Mouse (Mus musculus): Measurements from ENCODE around the gene Slc7a3. TPM values are rescaled to one million over a fixed set of nuclear protein-coding genes. Genes with fewer than 3 reads are reported as not detected.
A peak's percentile ranks its signal among the peaks of the same experiment; 100 is the strongest.
"Not testable (repeated sequence)": the region's sequence is repeated elsewhere in the genome, so short reads cannot be mapped to it uniquely, and the experiment has no call there.

Slc7a3 gene
- 14.8 and 22.7 TPM in 2 replicates for total RNA-seq (2014; rRNA removed)
- 10.9 and 18.3 TPM in 2 replicates for polyA plus RNA-seq (2015; fragmentation: Nextera tagmentation; extraction: Ambion mirVana)

DNA sequence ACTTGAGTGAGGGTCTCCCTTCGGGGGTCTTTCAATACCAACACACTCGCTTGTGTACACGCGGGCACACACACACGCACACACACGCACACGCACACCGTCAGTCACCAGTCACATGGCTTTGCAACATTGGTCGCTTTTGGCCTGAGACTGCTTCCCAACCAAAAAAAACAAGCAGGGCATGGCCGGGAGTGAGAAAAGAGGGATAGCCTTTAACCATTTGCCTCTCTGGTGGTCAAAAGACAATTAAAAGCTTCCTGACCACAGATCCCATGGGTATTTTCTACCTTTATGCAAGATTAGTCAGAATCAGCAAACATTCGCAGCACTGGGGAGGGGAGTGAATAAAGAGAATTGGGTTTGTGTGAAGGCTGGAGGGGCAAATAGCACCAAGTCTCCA is at the start of gene Slc7a3:
Slc7a3 (minus strand) TSS at position 101 of the 400 bp plus-strand sequence.
- H3K27ac ChIP-seq (ENCODE audit: low read depth, low read length) = no peak within 1 kb of the TSS
- peak within 1 kb of the TSS; percentile 35 for H3K4me3 ChIP-seq (ENCODE audit: low read depth, low read length)
- no peak for ATAC-seq
- H3K27me3 ChIP-seq (ENCODE audit: insufficient read depth, low read length) = no peaks in the 10 kb centered on the region
- 0 out of 2 replicates have a peak within 1 kb of the TSS, but pooled peaks have one; percentile 22 for H3K9ac ChIP-seq
- no peaks in the 10 kb centered on the region for H3K4me1 ChIP-seq (ENCODE audit: insufficient read depth)
- no peaks in the 10 kb centered on the region for H3K9me3 ChIP-seq (ENCODE audit: low read length)
- TF ChIP-seq CTCF (IDR thresholded peaks at IDR 0.05; ENCODE audit: low read depth) = no peak
- WGBS = 36% methylated on average over 11 of the region's 11 CpGs
- peak within 1 kb of the TSS; percentile 49 for H3K4me2 ChIP-seq (ENCODE audit: low read depth)
- H3K36me3 ChIP-seq (ENCODE audit: insufficient read depth) = no peaks in the 10 kb centered on the region
- DNase-seq = no peak

GRCm38 (mm10) chrX:101131992-101132791 is 46.4 kb upstream of the Slc7a3 start:
- H3K27me3 ChIP-seq (ENCODE audit: insufficient read depth, low read length) = no peaks in the 10 kb centered on the region
- no peak overlapping the region; the same call in 1 of the 2 replicates for H3K27ac ChIP-seq (ENCODE audit: low read depth, low read length)
- DNase-seq (peak; percentile 68), ATAC-seq (peak; percentile 68)
- no peaks in the 10 kb centered on the region for H3K4me1 ChIP-seq (ENCODE audit: insufficient read depth)
- peak; percentile 68 for TF ChIP-seq CTCF (IDR thresholded peaks at IDR 0.05; ENCODE audit: low read depth)
- H3K9me3 ChIP-seq (ENCODE audit: low read length) = no peaks in the 10 kb centered on the region
- no peak overlapping the region for H3K9ac ChIP-seq
- peak overlapping the region; percentile 23 for H3K4me2 ChIP-seq (ENCODE audit: low read depth)
- 33% methylated on average over 12 of the region's 12 CpGs for WGBS
- H3K4me3 ChIP-seq (ENCODE audit: low read depth, low read length) = peak overlapping the region; percentile 11; the same call in 1 of the 2 replicates
- no peaks in the 10 kb centered on the region for H3K36me3 ChIP-seq (ENCODE audit: insufficient read depth)

DNA sequence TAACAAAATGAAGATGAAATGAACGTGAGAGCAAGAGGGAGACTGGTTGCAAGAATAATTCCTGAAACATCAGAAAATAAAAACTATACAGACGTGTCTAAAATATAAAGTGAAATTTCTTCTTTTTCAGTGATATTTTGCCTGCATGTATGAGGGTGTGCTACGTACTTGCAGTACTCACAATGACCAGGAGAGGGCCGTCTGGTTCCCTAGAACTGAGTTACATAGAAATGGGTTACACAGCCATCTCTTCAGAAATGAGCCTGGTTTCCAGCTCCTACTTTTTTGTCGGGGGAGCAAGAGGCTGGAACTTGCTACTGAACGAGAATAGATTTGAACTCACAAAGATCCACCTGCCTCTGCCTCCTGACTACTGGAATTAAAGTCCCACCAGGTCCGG is 45.2 kb upstream of the Slc7a3 start:
- Histone ChIP-seq H3K4me3 (ENCODE audit: low read depth, low read length) (no peak overlapping the region), H3K36me3 (ENCODE audit: insufficient read depth) (no peaks in the 10 kb centered on the region), H3K9ac (no peak overlapping the region), H3K27ac (ENCODE audit: low read depth, low read length) (no peak overlapping the region), H3K27me3 (ENCODE audit: insufficient read depth, low read length) (no peaks in the 10 kb centered on the region), H3K9me3 (ENCODE audit: low read length) (no peaks in the 10 kb centered on the region), H3K4me2 (ENCODE audit: low read depth) (no peak overlapping the region), H3K4me1 (ENCODE audit: insufficient read depth) (no peaks in the 10 kb centered on the region)
- WGBS = 30% methylated on average over 7 of the region's 7 CpGs
- ATAC-seq (peak; percentile 76; the same call in 1 of the 2 replicates), DNase-seq (peak; percentile 83)
- TF ChIP-seq CTCF (IDR thresholded peaks at IDR 0.05; ENCODE audit: low read depth) = peak; percentile 76

GRCm38 (mm10) chrX:101128559-101128958 is 42.7 kb upstream of the Slc7a3 start:
- DNase-seq (no peak), ATAC-seq (no peak)
- no peak overlapping the region for H3K9ac ChIP-seq
- no peak overlapping the region for H3K4me2 ChIP-seq (ENCODE audit: low read depth)
- H3K4me1 ChIP-seq (ENCODE audit: insufficient read depth) = no peaks in the 10 kb centered on the region
- no peaks in the 10 kb centered on the region for H3K36me3 ChIP-seq (ENCODE audit: insufficient read depth)
- no peaks in the 10 kb centered on the region for H3K9me3 ChIP-seq (ENCODE audit: low read length)
- H3K27ac ChIP-seq (ENCODE audit: low read depth, low read length) = no peak overlapping the region
- no peak overlapping the region for H3K4me3 ChIP-seq (ENCODE audit: low read depth, low read length)
- no peaks in the 10 kb centered on the region for H3K27me3 ChIP-seq (ENCODE audit: insufficient read depth, low read length)
- TF ChIP-seq CTCF (IDR thresholded peaks at IDR 0.05; ENCODE audit: low read depth) = no peak
- WGBS = 63% methylated on average over 2 of the region's 2 CpGs

- Histone ChIP-seq H3K4me3 (ENCODE audit: low read depth, low read length) (no peak overlapping the region), H3K9me3 (ENCODE audit: low read length) (no peaks in the 10 kb centered on the region), H3K9ac (no peak overlapping the region), H3K36me3 (ENCODE audit: insufficient read depth) (no peaks in the 10 kb centered on the region), H3K27me3 (ENCODE audit: insufficient read depth, low read length) (no peaks in the 10 kb centered on the region), H3K4me1 (ENCODE audit: insufficient read depth) (no peaks in the 10 kb centered on the region), H3K4me2 (ENCODE audit: low read depth) (no peak overlapping the region), H3K27ac (ENCODE audit: low read depth, low read length) (no peak overlapping the region)
- no peak for DNase-seq
- no peak for ATAC-seq
- TF ChIP-seq CTCF (IDR thresholded peaks at IDR 0.05; ENCODE audit: low read depth) = no peak
- 71% methylated on average over 2 of the region's 2 CpGs for WGBS
Measured at GRCm38 (mm10) chrX:101126977-101127376, 41.2 kb upstream of the Slc7a3 start.

DNA sequence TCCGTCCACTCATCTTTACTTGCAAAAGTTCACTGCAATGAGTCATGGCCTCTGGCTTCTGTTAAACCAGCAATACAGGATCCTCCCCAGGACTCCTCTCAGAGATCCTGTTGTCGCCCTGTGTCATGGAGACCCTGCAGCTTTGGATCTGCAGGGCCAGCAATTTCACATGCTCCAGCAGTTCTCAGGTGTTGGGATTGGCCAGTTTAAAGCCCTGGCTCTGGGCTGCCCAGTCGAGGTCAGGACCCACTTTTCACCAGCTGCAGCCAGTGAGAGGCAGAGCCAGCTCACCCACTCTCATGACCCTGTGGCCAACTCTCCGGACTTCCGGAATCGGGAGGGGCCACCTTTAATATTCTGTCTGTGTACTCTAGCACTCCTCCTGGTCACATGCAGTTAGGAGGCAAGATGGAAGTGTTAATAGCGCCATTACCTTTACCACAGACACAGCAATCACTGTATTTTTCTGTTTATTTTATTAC is 40.7 kb upstream of the Slc7a3 start:
- Histone ChIP-seq H3K4me3 (ENCODE audit: low read depth, low read length) (no peak overlapping the region), H3K27ac (ENCODE audit: low read depth, low read length) (no peak overlapping the region), H3K9me3 (ENCODE audit: low read length) (no peaks in the 10 kb centered on the region), H3K4me2 (ENCODE audit: low read depth) (no peak overlapping the region), H3K4me1 (ENCODE audit: insufficient read depth) (no peaks in the 10 kb centered on the region), H3K36me3 (ENCODE audit: insufficient read depth) (no peaks in the 10 kb centered on the region), H3K27me3 (ENCODE audit: insufficient read depth, low read length) (no peaks in the 10 kb centered on the region), H3K9ac (no peak overlapping the region)
- 75% methylated on average over 7 of the region's 7 CpGs for WGBS
- DNase-seq (no peak), ATAC-seq (no peak)
- TF ChIP-seq CTCF (IDR thresholded peaks at IDR 0.05; ENCODE audit: low read depth) = no peak

- 35% methylated on average over 1 of the region's 1 CpGs for WGBS
- Histone ChIP-seq H3K36me3 (ENCODE audit: insufficient read depth) (no peaks in the 10 kb centered on the region), H3K9me3 (ENCODE audit: low read length) (no peaks in the 10 kb centered on the region), H3K27me3 (ENCODE audit: insufficient read depth, low read length) (no peaks in the 10 kb centered on the region), H3K27ac (ENCODE audit: low read depth, low read length) (no peak overlapping the region), H3K4me1 (ENCODE audit: insufficient read depth) (no peaks in the 10 kb centered on the region), H3K4me3 (ENCODE audit: low read depth, low read length) (no peak overlapping the region), H3K9ac (no peak overlapping the region), H3K4me2 (ENCODE audit: low read depth) (no peak overlapping the region)
- TF ChIP-seq CTCF (IDR thresholded peaks at IDR 0.05; ENCODE audit: low read depth) = peak; percentile 55
- DNase-seq (peak; percentile 8), ATAC-seq (no peak; the same call in 1 of the 2 replicates)
Measured at GRCm38 (mm10) chrX:101120546-101120945, 34.7 kb upstream of the Slc7a3 start.

GRCm38 (mm10) chrX:101085211-101085610 is 609 bp downstream of the Slc7a3 start:
- not testable (repeated sequence) for DNase-seq; H3K9me3 ChIP-seq (ENCODE audit: low read length); H3K9ac ChIP-seq; H3K4me1 ChIP-seq (ENCODE audit: insufficient read depth); H3K36me3 ChIP-seq (ENCODE audit: insufficient read depth); H3K27ac ChIP-seq (ENCODE audit: low read depth, low read length); H3K27me3 ChIP-seq (ENCODE audit: insufficient read depth, low read length)
- Histone ChIP-seq H3K4me3 (ENCODE audit: low read depth, low read length) (peak overlapping the region; percentile 35), H3K4me2 (ENCODE audit: low read depth) (peak overlapping the region; percentile 49)
- peak; percentile 72 for ATAC-seq
- WGBS = 26% methylated on average over 6 of the region's 9 CpGs

Data from forebrain, postnatal 0 days (tissue).